Mouse (Mus musculus): ENCODE measurements around the gene Pusl1.

Gene Pusl1

GRCm38 (mm10) chr4:155841651-155842270 lies 49.8 kb downstream of the Pusl1 start:
- DNase-seq (ENCODE audit: low read depth) = no peak

GRCm38 (mm10) chr4:155841003-155841454 lies 50.6 kb downstream of the Pusl1 start:
- DNase-seq (ENCODE audit: low read depth) = peak; percentile 77

- DNase-seq (ENCODE audit: low read depth) = no peak
Observed at GRCm38 (mm10) chr4:155840076-155841002, 51.2 kb downstream of the Pusl1 start.

- DNase-seq (ENCODE audit: low read depth) = no peak
Observed at GRCm38 (mm10) chr4:155839483-155839910, 52.1 kb downstream of the Pusl1 start, which contains the start of gene Mxra8. TSS of gene Mxra8 (plus strand) at chr4:155839680.

- no peak for DNase-seq (ENCODE audit: low read depth)
Observed at GRCm38 (mm10) chr4:155838187-155839153, 53.1 kb downstream of the Pusl1 start.

All from 416B (cell line).